Mouse (Mus musculus) CH12.LX (cell line): ENCODE data around the gene Treh. TPM values are rescaled to one million over a fixed set of nuclear protein-coding genes. Genes with fewer than 3 reads are reported as not detected.

Experiments used
- DNase-seq: peaks from one replicate; pipeline ENCODE4 v3.0.0-alpha.2; 2013; ENCODE audit errors: extremely low read depth
- H3K27ac ChIP-seq: 2 replicates; pipeline ENCODE4 v1.5.1; 2012; ENCODE audit warnings: low read depth, mild to moderate bottlenecking, control low read depth, moderate library complexity; ENCODE audit not compliant: insufficient read depth
- H3K27me3 ChIP-seq: replicated peaks from 2 replicates; pipeline ENCODE3; 2012; ENCODE audit warnings: inconsistent platforms
- H3K36me3 ChIP-seq, 2 experiments: replicated peaks in 1 of 2; 2 replicates each; pipeline versions ENCODE3 to v1.6.1; 2012; ENCODE audit warnings: inconsistent platforms in 1 of 2, low read length in 1 of 2, mild to moderate bottlenecking in 1 of 2, mixed read lengths in 1 of 2, moderate library complexity in 1 of 2; ENCODE audit not compliant: control insufficient read depth in 1 of 2, insufficient read depth in 1 of 2
- H3K4me1 ChIP-seq, 2 experiments: 2 replicates each; pipeline ENCODE4 v1.6.1; 2012; ENCODE audit warnings: inconsistent platforms in 1 of 2, moderate library complexity in 1 of 2; ENCODE audit not compliant: insufficient read depth in 2 of 2, control insufficient read depth in 1 of 2
- H3K4me2 ChIP-seq: 2 replicates; pipeline ENCODE4 v1.6.1; 2012; ENCODE audit warnings: low read depth, mild to moderate bottlenecking, control low read depth; ENCODE audit not compliant: poor library complexity, insufficient read depth, severe bottlenecking
- H3K4me3 ChIP-seq, 3 experiments: fragments of 150-350 bp in 1 of 3; sonication (generic) in 1 of 3; replicated peaks in 1 of 3; 2 replicates each; pipeline versions ENCODE3 to v1.5.1; 2011 to 2012; ENCODE audit warnings: low read depth in 2 of 3, low read length in 2 of 3, mild to moderate bottlenecking in 2 of 3, moderate library complexity in 2 of 3, control low read depth in 1 of 3, improper control_type of control experiment in 1 of 3, inconsistent platforms in 1 of 3, mixed read lengths in 1 of 3; ENCODE audit not compliant: poor library complexity in 1 of 3
- H3K79me2 ChIP-seq: replicated peaks from 2 replicates; pipeline ENCODE4 v1.6.1; 2012; ENCODE audit warnings: mild to moderate bottlenecking, moderate library complexity; ENCODE audit not compliant: control insufficient read depth, poor library complexity, insufficient read depth, severe bottlenecking; ENCODE audit errors: extremely low read depth
- H3K9ac ChIP-seq: 2 replicates; pipeline ENCODE4 v1.6.1; 2012; ENCODE audit warnings: low read depth, mild to moderate bottlenecking, control low read depth, moderate library complexity; ENCODE audit not compliant: insufficient read depth
- H3K9me3 ChIP-seq: replicated peaks from 2 replicates; pipeline ENCODE3; 2012; ENCODE audit warnings: low read length, inconsistent platforms, mixed read lengths
- CHD1 ChIP-seq: IDR thresholded peaks from 2 replicates; pipeline ENCODE4 v1.6.1; 2012; ENCODE audit warnings: low read depth, low read length, improper control_type of control experiment, inconsistent platforms
- CHD2 ChIP-seq: IDR thresholded peaks from 2 replicates; pipeline ENCODE4 v1.6.1; 2011; ENCODE audit warnings: low read length, improper control_type of control experiment
- CTCF ChIP-seq, 2 experiments: IDR thresholded peaks in 1 of 2; conservative IDR thresholded peaks in 1 of 2; 2 replicates each; pipeline ENCODE4 v1.5.1; 2011 to 2012; ENCODE audit warnings: low read depth in 2 of 2, low read length in 2 of 2, improper control_type of control experiment in 1 of 2, inconsistent platforms in 1 of 2, mild to moderate bottlenecking in 1 of 2, moderate library complexity in 1 of 2
- E2F4 ChIP-seq: IDR thresholded peaks from 2 replicates; pipeline ENCODE4 v1.6.1; 2011; ENCODE audit warnings: low read depth, low read length, improper control_type of control experiment; ENCODE audit not compliant: insufficient replicate concordance
- ELF1 ChIP-seq: IDR thresholded peaks from 2 replicates; pipeline ENCODE4 v1.6.1; 2014; ENCODE audit warnings: low read depth, mild to moderate bottlenecking, inconsistent platforms, low read length, improper control_type of control experiment
- EP300 ChIP-seq: IDR thresholded peaks from 2 replicates; pipeline ENCODE4 v1.6.1; 2011; ENCODE audit warnings: low read length, improper control_type of control experiment
- ETS1 ChIP-seq: conservative IDR thresholded peaks from 2 replicates; pipeline ENCODE4 v1.6.1; 2012; ENCODE audit warnings: low read depth, mild to moderate bottlenecking, inconsistent platforms, low read length, improper control_type of control experiment, moderate library complexity
- HCFC1 ChIP-seq: IDR thresholded peaks from 2 replicates; pipeline ENCODE4 v1.6.1; 2012; ENCODE audit warnings: low read depth, mild to moderate bottlenecking, inconsistent platforms, low read length, improper control_type of control experiment
- IRF4 ChIP-seq: IDR thresholded peaks from 2 replicates; pipeline ENCODE4 v1.6.1; 2014; ENCODE audit warnings: low read depth, mild to moderate bottlenecking, inconsistent platforms, low read length, improper control_type of control experiment
- JUN ChIP-seq: IDR thresholded peaks from 2 replicates; pipeline ENCODE4 v1.6.1; 2011; ENCODE audit warnings: low read depth, mild to moderate bottlenecking, low read length, improper control_type of control experiment, moderate library complexity; ENCODE audit not compliant: insufficient read depth
- JUND ChIP-seq: conservative IDR thresholded peaks from 2 replicates; pipeline ENCODE4 v1.6.1; 2011; ENCODE audit warnings: low read depth, low read length, improper control_type of control experiment
- KAT2A ChIP-seq: IDR thresholded peaks from 2 replicates; pipeline ENCODE4 v1.6.1; 2012; ENCODE audit warnings: low read length, improper control_type of control experiment, inconsistent platforms; ENCODE audit not compliant: insufficient replicate concordance
- MAFK ChIP-seq: IDR thresholded peaks from 2 replicates; pipeline ENCODE4 v1.6.1; 2011; ENCODE audit warnings: low read length, improper control_type of control experiment; ENCODE audit not compliant: insufficient replicate concordance
- MAX ChIP-seq: IDR thresholded peaks from 2 replicates; pipeline ENCODE4 v1.6.1; 2011; ENCODE audit warnings: low read length, improper control_type of control experiment
- MAZ ChIP-seq: IDR thresholded peaks from 2 replicates; pipeline ENCODE4 v1.6.1; 2012; ENCODE audit warnings: low read depth, mild to moderate bottlenecking, inconsistent platforms, low read length, improper control_type of control experiment, moderate library complexity
- MXI1 ChIP-seq: IDR thresholded peaks from 2 replicates; pipeline ENCODE4 v1.6.1; 2011; ENCODE audit warnings: mild to moderate bottlenecking, low read depth, low read length, improper control_type of control experiment
- MYC ChIP-seq: IDR thresholded peaks from 2 replicates; pipeline ENCODE4 v1.6.1; 2011; ENCODE audit warnings: low read depth, mild to moderate bottlenecking, improper control_type of control experiment, low read length
- NELFE ChIP-seq: IDR thresholded peaks from 2 replicates; pipeline ENCODE4 v1.6.1; 2011; ENCODE audit warnings: low read depth, low read length, improper control_type of control experiment
- NRF1 ChIP-seq: IDR thresholded peaks from 2 replicates; pipeline ENCODE4 v1.6.1; 2014; ENCODE audit warnings: low read depth, mild to moderate bottlenecking, inconsistent platforms, low read length, improper control_type of control experiment, moderate library complexity
- PAX5 ChIP-seq: IDR thresholded peaks from 2 replicates; pipeline ENCODE4 v1.6.1; 2012; ENCODE audit warnings: low read length, inconsistent platforms, mixed read lengths
- POLR2A ChIP-seq: IDR thresholded peaks from 2 replicates; pipeline ENCODE4 v1.6.1; 2011; ENCODE audit warnings: low read depth, mild to moderate bottlenecking, improper control_type of control experiment, low read length
- RAD21 ChIP-seq: IDR thresholded peaks from 2 replicates; pipeline ENCODE4 v1.6.1; 2011; ENCODE audit warnings: low read depth, mild to moderate bottlenecking, low read length, improper control_type of control experiment, moderate library complexity
- RCOR1 ChIP-seq: conservative IDR thresholded peaks from 2 replicates; pipeline ENCODE4 v1.6.1; 2012; ENCODE audit warnings: low read depth, mild to moderate bottlenecking, inconsistent platforms, low read length, improper control_type of control experiment
- SIN3A ChIP-seq: IDR thresholded peaks from 2 replicates; pipeline ENCODE4 v1.6.1; 2012; ENCODE audit warnings: low read length, improper control_type of control experiment, inconsistent platforms
- SMC3 ChIP-seq: IDR thresholded peaks from 2 replicates; pipeline ENCODE4 v1.6.1; 2011; ENCODE audit warnings: low read depth, low read length, improper control_type of control experiment
- TCF12 ChIP-seq: IDR thresholded peaks from 2 replicates; pipeline ENCODE4 v1.6.1; 2014; ENCODE audit warnings: low read depth, mild to moderate bottlenecking, inconsistent platforms, low read length, improper control_type of control experiment
- UBTF ChIP-seq: IDR thresholded peaks from 2 replicates; pipeline ENCODE4 v1.6.1; 2012; ENCODE audit warnings: low read depth, mild to moderate bottlenecking, inconsistent platforms, low read length, improper control_type of control experiment, moderate library complexity
- USF2 ChIP-seq: conservative IDR thresholded peaks from 2 replicates; pipeline ENCODE4 v1.6.1; 2011; ENCODE audit warnings: low read depth, low read length, improper control_type of control experiment
- ZC3H11A ChIP-seq: IDR thresholded peaks from 2 replicates; pipeline ENCODE4 v1.6.1; 2012; ENCODE audit warnings: low read depth, mild to moderate bottlenecking, inconsistent platforms, low read length, improper control_type of control experiment
- ZKSCAN1 ChIP-seq: IDR thresholded peaks from 2 replicates; pipeline ENCODE4 v1.6.1; 2012; ENCODE audit warnings: low read depth, inconsistent platforms, low read length, improper control_type of control experiment, borderline replicate concordance
- ZMIZ1 ChIP-seq: IDR thresholded peaks from 2 replicates; pipeline ENCODE4 v1.6.1; 2012; ENCODE audit warnings: low read depth, mild to moderate bottlenecking, inconsistent platforms, low read length, improper control_type of control experiment
- dilution Hi-C: fragments of 300-500 bp; cut with MboI; formaldehyde crosslinking; loops from 2 replicates; pipeline ENCODE4 v1.14.3; 2020; ENCODE audit warnings: low sequenced_read_pairs; ENCODE audit not compliant: extremely low pct_unique_long_range_greater_than_20kb, extremely low pct_ligation_motif_present
- in situ Hi-C: fragments of 300-500 bp; cut with MboI; formaldehyde crosslinking; loops from 3 replicates; pipeline ENCODE4 v1.14.3; 2019; ENCODE audit warnings: low sequenced_read_pairs, low pct_ligation_motif_present, low pct_unique_long_range_greater_than_20kb, mixed read lengths
- polyA plus RNA-seq: library from polyadenylated mRNA; unstranded; fragments of >175 nt; gene quantifications from 2 replicates; pipeline ENCODE4 v1.2.1, GENCODE M21; 2012; ENCODE audit warnings: low read depth; ENCODE audit not compliant: insufficient read length
- total RNA-seq, 2 experiments: library from RNA; depleted of rRNA; stranded (reverse); fragments of 300-350 nt in 1 of 2; fragments of >200 nt in 1 of 2; gene quantifications; 2 replicates each; pipeline ENCODE4 v1.2.3; 2012 to 2014

The Treh gene
- total and polyA plus RNA-seq, 3 experiments: not detected

DNA sequence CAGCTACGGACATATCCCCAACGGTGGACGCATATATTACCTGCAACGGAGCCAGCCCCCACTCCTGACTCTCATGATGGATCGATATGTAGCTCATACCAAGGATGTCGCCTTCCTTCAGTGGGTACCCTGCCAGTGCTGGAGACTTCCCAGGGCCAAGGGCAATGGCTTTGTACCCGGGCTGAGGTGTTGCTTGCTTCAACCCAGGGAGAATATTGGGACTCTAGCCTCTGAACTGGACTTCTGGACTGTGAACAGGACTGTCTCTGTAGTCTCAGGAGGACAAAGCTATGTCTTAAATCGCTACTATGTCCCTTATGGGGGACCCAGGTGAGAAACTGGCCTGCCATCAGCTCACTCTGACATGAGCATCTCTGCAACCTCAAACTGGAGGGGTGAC, 10.0 kb downstream of the Treh start:
- Histone ChIP-seq H3K36me3 (peaks cover 5 to 19% of the 10 kb centered on the region in 2 experiments), H3K4me2 (no peak overlapping the region)
- in situ Hi-C loops: no loop called here
- no peak for TF ChIP-seq MAZ
- no peak for TF ChIP-seq JUND
- TF ChIP-seq, all 38 proteins: peak for 0
- Histone ChIP-seq H3K27me3 (peaks cover 9% of the 10 kb centered on the region), H3K79me2 (no peaks in the 10 kb centered on the region), H3K4me1 (peaks cover 0 to 10% of the 10 kb centered on the region in 2 experiments; a peak in 3 of 4 replicates), H3K4me3 (no peak overlapping the region), H3K9ac (no peak overlapping the region), H3K9me3 (peaks cover 6% of the 10 kb centered on the region), H3K27ac (no peak overlapping the region)
- dilution Hi-C loops: no loop called here
- DNase-seq: no peak

GRCm38 (mm10) chr9:44685346-44686330, 12.6 kb downstream of the Treh start:
- dilution Hi-C loops: no loop called here
- in situ Hi-C loops: no loop called here
- TF ChIP-seq EP300: no peak
- TF ChIP-seq JUN: no peak
- TF ChIP-seq MAFK: no peak
- no peak for TF ChIP-seq USF2
- no peak for TF ChIP-seq MXI1
- no peak for TF ChIP-seq KAT2A
- no peak for TF ChIP-seq MYC
- no peak for TF ChIP-seq ZMIZ1
- peak; percentile 74 for TF ChIP-seq ZC3H11A
- no peak for TF ChIP-seq MAX
- no peak for TF ChIP-seq NRF1
- no peak for TF ChIP-seq JUND
- TF ChIP-seq TCF12: no peak
- no peak for TF ChIP-seq RCOR1
- no peak for TF ChIP-seq ELF1
- TF ChIP-seq SMC3: peak; percentile 96
- TF ChIP-seq E2F4: no peak
- TF ChIP-seq CHD1: no peak
- TF ChIP-seq NELFE: peak; percentile 49; the same call in 1 of the 2 replicates
- no peak for TF ChIP-seq ETS1
- TF ChIP-seq POLR2A: no peak
- TF ChIP-seq IRF4: no peak
- TF ChIP-seq CTCF (conservative IDR thresholded peaks at IDR 0.05 in 1 of 2, IDR thresholded peaks at IDR 0.05 in 1 of 2; ENCODE audit: low read depth in 2 of 2, low read length in 2 of 2): peak; percentile 95 to 97
- TF ChIP-seq ZKSCAN1: no peak
- TF ChIP-seq RAD21: peak; percentile 73
- no peak for TF ChIP-seq UBTF
- no peak for TF ChIP-seq HCFC1
- no peak for TF ChIP-seq PAX5
- TF ChIP-seq CHD2: no peak
- no peak for TF ChIP-seq MAZ
- TF ChIP-seq SIN3A: no peak

More at GRCm38 (mm10) chr9:44685346-44686330, 12.6 kb downstream of the Treh start:
- no peak overlapping the region for H3K4me3 ChIP-seq
- no peaks in the 10 kb centered on the region for H3K79me2 ChIP-seq
- no peak overlapping the region for H3K9ac ChIP-seq
- H3K9me3 ChIP-seq: no peaks in the 10 kb centered on the region
- peaks cover 9% of the 10 kb centered on the region for H3K27me3 ChIP-seq
- H3K4me2 ChIP-seq: no peak overlapping the region
- peak; percentile 55 for DNase-seq
- no peak overlapping the region for H3K27ac ChIP-seq
- peaks cover 9 to 35% of the 10 kb centered on the region in 2 experiments for H3K36me3 ChIP-seq
- H3K4me1 ChIP-seq: peaks cover 3 to 15% of the 10 kb centered on the region in 2 experiments
